Mouse (Mus musculus): ENCODE measurements around the gene Ugt1a5. TPM values are rescaled to one million over a fixed set of nuclear protein-coding genes. Genes with fewer than 3 reads are reported as not detected.
"Not testable (repeated sequence)": the region's sequence is repeated elsewhere in the genome, so short reads cannot be mapped to it uniquely, and the experiment has no call there.

Ugt1a5 gene
- polyA plus RNA-seq (2014; fragmentation: Nextera tagmentation; extraction: Ambion mirVana) = not detected in 2 replicates

DNA sequence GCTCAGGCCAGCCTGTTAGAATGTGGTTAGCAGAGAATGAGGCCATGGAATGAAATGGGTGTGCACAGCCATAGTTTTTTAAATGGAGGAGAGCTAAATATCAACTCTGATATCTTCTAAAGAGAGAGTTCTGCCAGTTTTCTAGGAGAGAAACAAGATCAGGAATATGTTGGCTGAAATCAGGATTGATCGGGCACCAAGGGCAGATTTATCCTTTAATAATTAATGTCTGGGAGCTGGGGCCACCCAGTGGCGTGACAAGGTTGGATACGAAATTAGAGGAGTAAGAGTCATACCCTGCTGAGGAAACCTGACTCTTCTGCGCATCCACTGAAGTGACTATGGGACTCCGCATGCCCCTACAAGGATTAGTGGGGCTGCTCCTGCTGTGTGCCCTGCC lies at the start of gene Ugt1a5:
TSS of gene Ugt1a5 (plus strand) at position 302 of the 400 bp plus-strand sequence.
- Histone ChIP-seq H3K27ac (no peak within 1 kb of the TSS), H3K9ac (no peak within 1 kb of the TSS), H3K4me2 (replicated peaks) (no peak within 1 kb of the TSS), H3K27me3 (ENCODE audit: control insufficient read depth, insufficient read depth, low read length) (no peaks in the 10 kb centered on the region), H3K9me3 (ENCODE audit: control insufficient read depth, low read length) (no peaks in the 10 kb centered on the region), H3K36me3 (replicated peaks; ENCODE audit: control insufficient read depth, insufficient read depth) (no peaks in the 10 kb centered on the region), H3K4me3 (replicated peaks; ENCODE audit: low read length) (no peak within 1 kb of the TSS), H3K4me1 (replicated peaks; ENCODE audit: control insufficient read depth, insufficient read depth, low read length) (no peaks in the 10 kb centered on the region)
- ATAC-seq (ENCODE audit: low FRiP score) = no peak
- WGBS = 82% methylated on average over 5 of the region's 5 CpGs
- no peak for DNase-seq (ENCODE audit: low spot score)

DNA sequence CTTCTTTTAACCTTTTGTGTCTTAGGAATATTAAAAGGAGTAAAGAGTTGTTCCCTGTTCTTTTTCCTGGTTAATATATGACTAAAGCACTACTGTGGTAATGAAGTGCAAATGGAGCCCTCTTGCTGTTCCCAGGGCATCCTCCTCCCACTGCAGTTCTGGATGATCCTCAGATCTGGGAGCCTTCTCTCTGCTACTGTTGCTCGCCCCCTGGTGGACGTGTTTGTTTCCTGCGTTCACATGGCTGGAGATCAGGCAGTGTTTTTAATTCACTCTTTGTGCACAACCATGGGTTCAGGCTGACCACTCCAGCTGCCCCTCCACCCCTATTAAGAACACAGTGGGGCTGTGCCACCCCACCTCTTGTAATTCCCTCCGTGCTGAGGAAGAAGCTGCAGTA lies 45.3 kb upstream of the Ugt1a5 start:
- H3K4me3 ChIP-seq (replicated peaks; ENCODE audit: low read length); H3K27me3 ChIP-seq (ENCODE audit: control insufficient read depth, insufficient read depth, low read length); H3K4me2 ChIP-seq (replicated peaks); H3K27ac ChIP-seq; H3K36me3 ChIP-seq (replicated peaks; ENCODE audit: control insufficient read depth, insufficient read depth); H3K9ac ChIP-seq; ATAC-seq (ENCODE audit: low FRiP score); H3K4me1 ChIP-seq (replicated peaks; ENCODE audit: control insufficient read depth, insufficient read depth, low read length); H3K9me3 ChIP-seq (ENCODE audit: control insufficient read depth, low read length); DNase-seq (ENCODE audit: low spot score): not testable (repeated sequence)
- 12% methylated on average over 4 of the region's 4 CpGs for WGBS

DNA sequence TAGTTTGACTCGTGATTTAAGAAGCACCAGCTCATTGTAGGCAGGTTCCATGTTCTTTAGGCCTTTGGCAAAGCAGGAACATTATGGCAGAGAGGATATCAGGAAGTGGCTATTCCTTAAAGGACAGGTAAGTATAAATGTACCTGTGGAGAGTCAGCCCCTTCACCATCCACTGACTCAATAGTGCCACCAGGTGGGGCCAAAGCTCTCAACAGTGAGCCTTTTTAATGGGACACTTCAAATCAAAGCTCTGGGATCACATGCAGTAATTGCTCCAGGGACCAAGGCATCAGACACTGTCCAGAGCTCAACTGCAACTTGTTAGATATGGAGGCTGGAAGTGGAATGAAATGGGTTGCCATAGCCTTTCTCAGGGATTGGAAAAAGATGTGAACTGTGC lies 44.3 kb upstream of the Ugt1a5 start:
- not testable (repeated sequence) for H3K4me3 ChIP-seq (replicated peaks; ENCODE audit: low read length); DNase-seq (ENCODE audit: low spot score); H3K4me2 ChIP-seq (replicated peaks); H3K27me3 ChIP-seq (ENCODE audit: control insufficient read depth, insufficient read depth, low read length); H3K9me3 ChIP-seq (ENCODE audit: control insufficient read depth, low read length); H3K9ac ChIP-seq; ATAC-seq (ENCODE audit: low FRiP score); H3K4me1 ChIP-seq (replicated peaks; ENCODE audit: control insufficient read depth, insufficient read depth, low read length); H3K36me3 ChIP-seq (replicated peaks; ENCODE audit: control insufficient read depth, insufficient read depth); H3K27ac ChIP-seq
- WGBS = no CpG with 5 or more reads among the region's 1 CpGs

DNA sequence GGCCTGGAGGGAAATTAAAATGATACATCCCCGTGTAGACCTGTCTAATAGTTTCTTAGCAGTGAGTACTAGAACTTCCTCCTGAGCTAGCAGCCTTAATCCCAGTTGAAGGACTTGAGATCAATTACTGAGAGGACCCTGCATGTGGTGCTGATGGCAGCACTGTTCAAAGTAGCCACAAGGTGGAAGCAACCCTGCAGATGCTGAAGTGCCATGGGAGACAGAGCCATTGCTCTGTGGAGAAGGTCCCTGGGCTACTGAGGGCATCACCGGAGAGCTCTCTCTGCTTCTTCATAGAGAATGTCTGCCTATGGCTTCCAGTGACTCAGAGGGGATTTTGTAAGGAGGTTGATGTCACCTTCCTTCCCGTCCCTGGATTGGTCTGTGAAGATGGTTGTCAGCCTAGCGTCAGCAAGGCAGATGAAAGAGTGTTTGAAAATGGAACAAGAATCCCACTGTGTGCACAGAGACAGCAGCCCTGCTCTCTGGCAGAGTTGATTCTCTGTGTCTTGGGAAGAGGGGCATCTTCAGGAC lies 39.9 kb upstream of the Ugt1a5 start:
- not testable (repeated sequence) for H3K4me3 ChIP-seq (replicated peaks; ENCODE audit: low read length); H3K9me3 ChIP-seq (ENCODE audit: control insufficient read depth, low read length); H3K4me1 ChIP-seq (replicated peaks; ENCODE audit: control insufficient read depth, insufficient read depth, low read length); H3K27ac ChIP-seq; ATAC-seq (ENCODE audit: low FRiP score); H3K4me2 ChIP-seq (replicated peaks); DNase-seq (ENCODE audit: low spot score); H3K9ac ChIP-seq; H3K27me3 ChIP-seq (ENCODE audit: control insufficient read depth, insufficient read depth, low read length); H3K36me3 ChIP-seq (replicated peaks; ENCODE audit: control insufficient read depth, insufficient read depth)
- WGBS = 84% methylated on average over 3 of the region's 4 CpGs

DNA sequence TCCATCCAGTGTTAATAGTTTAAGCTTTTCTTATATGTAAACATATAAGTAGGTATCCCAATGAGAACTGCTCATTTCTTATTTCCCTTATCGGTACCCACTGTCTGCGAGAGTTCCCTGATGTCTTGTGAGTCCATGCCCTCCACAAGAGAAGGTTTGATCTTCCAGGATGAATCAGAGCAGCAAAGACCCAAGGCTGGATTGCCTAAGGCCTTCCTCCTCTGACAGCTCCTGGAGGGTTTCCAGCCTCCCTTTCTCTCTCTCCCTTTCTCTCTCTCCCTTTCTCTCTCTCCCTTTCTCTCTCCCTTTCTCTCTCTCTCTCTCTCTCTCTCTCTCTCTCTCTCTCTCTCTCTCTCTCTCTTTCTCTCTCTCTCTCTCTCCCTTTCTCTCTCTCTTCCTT lies 36.7 kb upstream of the Ugt1a5 start:
- not testable (repeated sequence) for H3K9ac ChIP-seq; H3K36me3 ChIP-seq (replicated peaks; ENCODE audit: control insufficient read depth, insufficient read depth); H3K4me1 ChIP-seq (replicated peaks; ENCODE audit: control insufficient read depth, insufficient read depth, low read length); DNase-seq (ENCODE audit: low spot score); ATAC-seq (ENCODE audit: low FRiP score); H3K27ac ChIP-seq; H3K9me3 ChIP-seq (ENCODE audit: control insufficient read depth, low read length); H3K4me3 ChIP-seq (replicated peaks; ENCODE audit: low read length); H3K4me2 ChIP-seq (replicated peaks); H3K27me3 ChIP-seq (ENCODE audit: control insufficient read depth, insufficient read depth, low read length)
- 94% methylated on average over 2 of the region's 2 CpGs for WGBS

DNA sequence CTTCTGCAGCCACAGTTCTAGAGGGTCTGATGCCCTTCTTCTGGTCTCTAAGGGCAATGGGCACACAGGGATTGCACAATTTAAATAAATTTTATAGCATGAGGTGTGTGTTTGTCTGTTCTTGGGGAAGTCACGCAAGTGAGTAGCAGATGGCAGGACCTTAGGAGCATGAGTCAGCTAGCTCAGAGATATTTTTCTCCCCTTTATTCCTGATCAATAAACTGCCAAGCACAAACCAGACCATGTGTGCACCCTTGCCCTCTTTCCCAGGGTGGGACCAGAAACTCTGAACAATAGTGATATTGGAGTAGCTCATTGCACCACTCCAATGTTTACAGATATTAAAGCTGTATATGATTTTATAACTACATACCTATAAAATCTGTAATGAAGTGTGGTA lies 35.6 kb upstream of the Ugt1a5 start:
- ATAC-seq (ENCODE audit: low FRiP score); H3K9ac ChIP-seq; H3K27me3 ChIP-seq (ENCODE audit: control insufficient read depth, insufficient read depth, low read length); DNase-seq (ENCODE audit: low spot score); H3K4me2 ChIP-seq (replicated peaks); H3K27ac ChIP-seq; H3K4me1 ChIP-seq (replicated peaks; ENCODE audit: control insufficient read depth, insufficient read depth, low read length); H3K36me3 ChIP-seq (replicated peaks; ENCODE audit: control insufficient read depth, insufficient read depth); H3K4me3 ChIP-seq (replicated peaks; ENCODE audit: low read length); H3K9me3 ChIP-seq (ENCODE audit: control insufficient read depth, low read length): not testable (repeated sequence)
- 90% methylated on average over 1 of the region's 1 CpGs for WGBS

DNA sequence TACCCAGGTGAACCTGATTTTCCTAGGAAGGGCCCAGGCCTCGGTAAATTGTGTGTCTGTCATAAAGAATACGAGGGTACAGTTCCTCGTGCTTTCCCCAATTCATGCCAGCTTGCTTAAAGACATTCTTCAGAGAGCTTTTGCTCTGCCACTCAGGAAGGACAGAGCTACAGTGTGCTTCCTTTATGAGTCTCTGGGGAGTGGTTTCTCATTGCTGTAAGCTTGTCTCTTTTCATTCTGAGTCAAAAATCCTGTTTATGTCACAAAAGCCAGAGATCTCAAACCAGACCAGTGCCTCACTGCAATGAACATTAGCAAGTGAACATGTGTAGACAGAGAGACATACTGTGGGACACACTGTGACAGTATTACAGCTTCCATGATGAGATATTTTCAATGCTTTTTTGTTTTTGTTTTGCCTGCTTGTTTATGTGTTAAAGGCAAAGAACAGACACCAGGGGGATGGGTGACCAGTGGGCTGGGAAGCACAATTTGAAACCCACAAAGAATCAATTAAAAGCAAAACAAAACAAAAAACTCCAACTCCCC lies 31.8 kb upstream of the Ugt1a5 start:
- no peaks in the 10 kb centered on the region for H3K36me3 ChIP-seq (replicated peaks; ENCODE audit: control insufficient read depth, insufficient read depth)
- WGBS = 60% methylated on average over 3 of the region's 3 CpGs
- H3K4me2 ChIP-seq (replicated peaks) = no peak overlapping the region
- H3K9ac ChIP-seq = no peak overlapping the region
- H3K27ac ChIP-seq = peak overlapping the region; percentile 71
- H3K9me3 ChIP-seq (ENCODE audit: control insufficient read depth, low read length) = no peaks in the 10 kb centered on the region
- no peak overlapping the region for H3K4me3 ChIP-seq (replicated peaks; ENCODE audit: low read length)
- H3K27me3 ChIP-seq (ENCODE audit: control insufficient read depth, insufficient read depth, low read length) = no peaks in the 10 kb centered on the region
- no peaks in the 10 kb centered on the region; the same call in 1 of the 2 replicates for H3K4me1 ChIP-seq (replicated peaks; ENCODE audit: control insufficient read depth, insufficient read depth, low read length)
- ATAC-seq (ENCODE audit: low FRiP score) (peak; percentile 17; the same call in 1 of the 2 replicates), DNase-seq (ENCODE audit: low spot score) (no peak)

DNA sequence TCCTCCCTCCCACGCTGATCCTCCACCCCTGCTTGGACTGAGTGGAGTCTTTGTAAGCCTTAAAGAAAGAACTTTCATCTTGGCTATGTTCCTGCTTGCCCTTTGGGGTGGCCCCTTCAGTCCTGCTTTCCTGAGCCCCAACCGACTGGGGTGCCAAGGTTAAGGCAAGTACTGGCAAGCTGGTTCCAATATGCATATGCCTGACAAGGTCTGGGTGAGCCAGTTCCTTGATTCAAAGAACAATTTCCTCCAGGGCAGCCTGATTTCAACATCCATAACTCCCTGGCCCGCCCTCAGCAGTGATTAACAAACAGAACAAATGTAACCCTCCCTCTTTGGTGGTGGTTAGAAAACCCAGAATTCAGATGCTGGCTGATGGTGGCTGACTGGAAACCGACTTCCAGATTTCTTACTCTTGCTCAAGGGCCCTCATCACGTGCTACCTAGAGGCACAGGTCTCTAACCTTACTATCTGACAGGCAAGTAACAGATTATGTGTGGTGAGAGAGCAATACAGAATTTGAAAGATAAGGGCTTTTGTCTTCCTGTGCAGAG lies 31.3 kb upstream of the Ugt1a5 start, which contains the start of gene Ugt1a6a:
TSS of gene Ugt1a6a (plus strand) at position 353 of the 555 bp plus-strand sequence.
- 42% methylated on average over 4 of the region's 5 CpGs for WGBS
- H3K9me3 ChIP-seq (ENCODE audit: control insufficient read depth, low read length); H3K27me3 ChIP-seq (ENCODE audit: control insufficient read depth, insufficient read depth, low read length); H3K4me2 ChIP-seq (replicated peaks); H3K36me3 ChIP-seq (replicated peaks; ENCODE audit: control insufficient read depth, insufficient read depth); H3K9ac ChIP-seq; H3K4me1 ChIP-seq (replicated peaks; ENCODE audit: control insufficient read depth, insufficient read depth, low read length); H3K4me3 ChIP-seq (replicated peaks; ENCODE audit: low read length): not testable (repeated sequence)
- DNase-seq (ENCODE audit: low spot score) = peak; percentile 36
- H3K27ac ChIP-seq = peak within 1 kb of the TSS; percentile 71
- peak; percentile 75; the same call in 1 of the 2 replicates for ATAC-seq (ENCODE audit: low FRiP score)

DNA sequence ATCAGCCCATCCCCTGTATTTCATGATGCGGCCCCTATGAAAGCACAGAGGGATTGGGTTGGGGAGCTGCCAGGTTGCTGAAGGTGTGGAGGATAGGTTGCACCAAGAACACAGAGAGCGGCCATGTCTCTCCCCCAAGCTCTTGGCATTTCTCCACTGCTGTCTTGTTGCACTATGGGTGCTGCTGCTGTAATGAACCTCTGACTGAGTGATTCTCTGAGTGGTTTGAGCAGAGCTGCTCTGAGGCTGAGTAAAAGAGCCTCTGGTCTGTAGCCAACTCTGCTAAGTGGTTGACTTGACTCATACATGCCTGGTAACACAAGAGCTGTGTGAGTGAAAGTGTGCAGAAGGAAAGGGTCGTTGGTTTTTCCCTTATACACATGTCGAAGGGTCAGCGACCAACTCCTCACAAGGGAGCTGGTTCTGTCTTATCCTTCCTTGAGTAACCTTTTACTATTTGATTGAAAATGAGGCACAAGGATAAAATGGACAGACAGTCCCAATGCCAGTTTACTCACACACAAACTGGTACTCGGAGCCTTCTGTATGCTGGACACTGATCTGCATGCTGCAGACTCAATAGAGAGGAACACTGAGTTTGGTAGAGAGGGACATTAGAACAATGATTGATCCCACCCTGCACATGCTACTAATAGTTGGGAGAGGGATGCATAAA lies 30.4 kb upstream of the Ugt1a5 start:
- not testable (repeated sequence) for ATAC-seq (ENCODE audit: low FRiP score); H3K4me3 ChIP-seq (replicated peaks; ENCODE audit: low read length); H3K4me1 ChIP-seq (replicated peaks; ENCODE audit: control insufficient read depth, insufficient read depth, low read length); H3K9me3 ChIP-seq (ENCODE audit: control insufficient read depth, low read length); H3K36me3 ChIP-seq (replicated peaks; ENCODE audit: control insufficient read depth, insufficient read depth); DNase-seq (ENCODE audit: low spot score); H3K27me3 ChIP-seq (ENCODE audit: control insufficient read depth, insufficient read depth, low read length); H3K9ac ChIP-seq; H3K27ac ChIP-seq; H3K4me2 ChIP-seq (replicated peaks)
- 89% methylated on average over 5 of the region's 6 CpGs for WGBS
